Comparison of ENCODE assay signal across 8 mouse cellular contexts in the genomic region with DNA sequence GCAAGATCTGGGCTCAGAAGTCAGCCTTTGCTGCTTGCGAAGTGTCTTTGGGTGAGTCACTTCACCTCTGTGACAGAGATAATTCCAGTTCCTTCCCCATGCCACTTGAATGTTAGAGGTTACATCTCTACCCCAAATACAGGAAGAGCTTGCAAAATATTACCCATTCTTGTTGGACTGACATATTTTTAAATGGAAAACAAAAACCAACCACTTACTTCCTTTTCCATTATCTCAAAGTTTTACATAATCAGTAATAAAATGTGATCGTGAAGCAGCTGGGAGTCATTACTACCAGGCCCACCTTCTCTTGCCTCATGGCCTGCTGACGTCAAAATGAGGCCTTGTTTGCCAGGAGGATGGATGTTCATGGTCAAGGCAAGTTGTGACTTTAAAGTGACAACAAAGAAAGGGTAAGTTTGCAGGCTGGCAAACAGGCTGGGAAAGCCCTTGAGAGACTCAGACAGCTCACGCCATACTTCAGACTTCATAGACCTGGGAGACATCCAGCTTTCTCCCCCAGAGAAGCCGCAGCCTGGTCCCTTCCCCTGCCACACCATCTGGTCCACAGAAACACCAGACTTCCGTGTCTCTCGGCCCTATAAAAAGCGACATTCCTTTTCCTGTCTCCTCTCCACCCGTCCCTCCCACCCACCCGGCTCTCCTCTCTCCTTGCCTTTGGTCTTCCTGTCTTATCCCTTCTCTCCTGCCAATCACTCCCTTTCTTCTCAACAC. TPM values are rescaled to one million over a fixed set of nuclear protein-coding genes. Genes with fewer than 3 reads are reported as not detected.
DNase-seq lines count a peak whose midpoint lies in the region; ATAC-seq and TF ChIP-seq lines count a peak whose summit lies in the region.

No protein-coding gene starts in this region.

- no peaks in the 10 kb centered on the region for H3K9me3 ChIP-seq in intestine, embryonic 16.5 days (ENCODE audit: control insufficient read depth, low read length)
- no peaks in the 10 kb centered on the region for H3K9me3 ChIP-seq in limb, embryonic 13.5 days
- H3K9me3 ChIP-seq in midbrain, postnatal 0 days (ENCODE audit: low read length): no peaks in the 10 kb centered on the region

- no peaks in the 10 kb centered on the region for H3K27me3 ChIP-seq in cerebellum, adult 2 months (ENCODE audit: control insufficient read depth, insufficient read depth, low read length)
- H3K27me3 ChIP-seq in intestine, embryonic 16.5 days (replicated peaks; ENCODE audit: control insufficient read depth, insufficient read depth, low read length): no peaks in the 10 kb centered on the region
- H3K27me3 ChIP-seq in limb, embryonic 13.5 days: 0 out of 2 replicates have a peak, but pooled peaks cover 4% of the 10 kb centered on the region
- no peaks in the 10 kb centered on the region for H3K27me3 ChIP-seq in midbrain, postnatal 0 days (ENCODE audit: insufficient read depth, low read length)

- H3K36me3 ChIP-seq in intestine, embryonic 16.5 days (ENCODE audit: control insufficient read depth, insufficient read depth, low read length): no peaks in the 10 kb centered on the region
- no peaks in the 10 kb centered on the region for H3K36me3 ChIP-seq in limb, embryonic 13.5 days
- H3K36me3 ChIP-seq in midbrain, postnatal 0 days (ENCODE audit: insufficient read depth, low read length): no peaks in the 10 kb centered on the region

- WGBS in cerebellum, adult 2 months: 30% methylated on average over 10 of the region's 10 CpGs
- 35% methylated on average over 10 of the region's 10 CpGs for WGBS in intestine, embryonic 16.5 days
- WGBS in limb, embryonic 13.5 days: 30% methylated on average over 10 of the region's 10 CpGs
- WGBS in midbrain, postnatal 0 days: 53% methylated on average over 10 of the region's 10 CpGs

- peak overlapping the region; percentile 49 for H3K4me3 ChIP-seq in cerebellum, adult 2 months (replicated peaks; ENCODE audit: insufficient read depth, low read depth, low read length)
- 0 out of 2 replicates have a peak overlapping the region, but pooled peaks have one; percentile 14 for H3K4me3 ChIP-seq in intestine, embryonic 16.5 days (ENCODE audit: low read length)
- peak overlapping the region; percentile 12; the same call in 1 of the 2 replicates for H3K4me3 ChIP-seq in limb, embryonic 13.5 days
- peak overlapping the region; percentile 21; the same call in 1 of the 2 replicates for H3K4me3 ChIP-seq in midbrain, postnatal 0 days (ENCODE audit: low read depth, low read length)

- no peak for TF ChIP-seq CTCF in cerebellum, adult 2 months (IDR thresholded peaks at IDR 0.05; ENCODE audit: borderline replicate concordance, insufficient read depth, low read depth, low read length)
- no peak for TF ChIP-seq CTCF in midbrain, postnatal 0 days (IDR thresholded peaks at IDR 0.05)

- TF ChIP-seq POLR2A in cerebellum, adult 2 months (IDR thresholded peaks at IDR 0.05; ENCODE audit: borderline replicate concordance, insufficient read depth, low read length): no peak

- ATAC-seq in intestine, embryonic 16.5 days: peak; percentile 60
- ATAC-seq in limb, embryonic 13.5 days (ENCODE audit: low FRiP score, low read depth): peak; percentile 40; the same call in 1 of the 2 replicates
- no peak; the same call in none of the 2 replicates for ATAC-seq in midbrain, postnatal 0 days (ENCODE audit: low FRiP score)

- no peak overlapping the region for H3K9ac ChIP-seq in intestine, embryonic 16.5 days (ENCODE audit: low read depth, low read length)
- no peak overlapping the region for H3K9ac ChIP-seq in limb, embryonic 13.5 days
- no peak overlapping the region for H3K9ac ChIP-seq in midbrain, postnatal 0 days (replicated peaks; ENCODE audit: low read length, poor library complexity, severe bottlenecking)

- peak; percentile 28 to 79 for DNase-seq in adrenal gland, adult (ENCODE audit: inconsistent age in 2 of 2, low spot score in 1 of 2)
- DNase-seq in adrenal gland, postnatal 4 days (ENCODE audit: low spot score in 2 of 2): no peak
- DNase-seq in cerebellum, adult 2 months: peak in 1 of 2 experiments; percentile 29
- peak; percentile 64 to 76 for DNase-seq in frontal cortex, postnatal 36 days (ENCODE audit: low spot score in 2 of 2)
- no peak for DNase-seq in midbrain, postnatal 0 days (ENCODE audit: low spot score)
- DNase-seq in spleen, postnatal 4 days (ENCODE audit: low spot score in 2 of 2): no peak

- H3K4me2 ChIP-seq in intestine, embryonic 16.5 days (ENCODE audit: low read depth, low read length): peak overlapping the region; percentile 39
- H3K4me2 ChIP-seq in limb, embryonic 13.5 days (replicated peaks): peak overlapping the region; percentile 46
- H3K4me2 ChIP-seq in midbrain, postnatal 0 days (ENCODE audit: low read depth, low read length, poor library complexity, severe bottlenecking): peak overlapping the region; percentile 28

- H3K4me1 ChIP-seq in cerebellum, adult 2 months (ENCODE audit: control insufficient read depth, insufficient read depth, low read length): no peaks in the 10 kb centered on the region
- peaks cover 4% of the 10 kb centered on the region; the same call in 1 of the 2 replicates for H3K4me1 ChIP-seq in intestine, embryonic 16.5 days (ENCODE audit: control insufficient read depth, insufficient read depth, low read length)
- H3K4me1 ChIP-seq in limb, embryonic 13.5 days: no peaks in the 10 kb centered on the region
- no peaks in the 10 kb centered on the region for H3K4me1 ChIP-seq in midbrain, postnatal 0 days (ENCODE audit: insufficient read depth, low read length)

- H3K27ac ChIP-seq in cerebellum, adult 2 months (ENCODE audit: insufficient read depth, low read length): no peak overlapping the region
- H3K27ac ChIP-seq in intestine, embryonic 16.5 days (ENCODE audit: low read length): 0 out of 2 replicates have a peak overlapping the region, but pooled peaks have one; percentile 14
- no peak overlapping the region for H3K27ac ChIP-seq in limb, embryonic 13.5 days
- no peak overlapping the region for H3K27ac ChIP-seq in midbrain, postnatal 0 days (ENCODE audit: low read depth, low read length)

RNA-seq across cellular contexts. Expression of gene Msrb2, which starts 27.2 kb away (rescaled TPM):
- total RNA-seq in adrenal gland, postnatal 4 days (2021): 10 to 100 TPM; 20.7 to 22.4 TPM
- polyA plus RNA-seq in cerebellum, adult 2 months (2012; rRNA removed): 29.4 and 35.4 TPM in 2 replicates
- polyA plus RNA-seq in intestine, embryonic 16.5 days (2015; fragmentation: Nextera tagmentation; extraction: Ambion mirVana): 21.4 and 22.1 TPM in 2 replicates
- polyA plus RNA-seq in limb, embryonic 13.5 days (2015; fragmentation: Nextera tagmentation; extraction: Ambion mirVana): 28.4 and 29.0 TPM in 2 replicates
- 8.3 and 9.0 TPM in 2 replicates for total RNA-seq in midbrain, postnatal 0 days (2014; rRNA removed)
- polyA plus RNA-seq in midbrain, postnatal 0 days (2015; fragmentation: Nextera tagmentation; extraction: Ambion mirVana): 8.8 and 8.9 TPM in 2 replicates

Comparison
In these comparisons a context has a peak if more than half of its experiments do, and no peak if none do; other contexts are left out.
1. DNase-seq: peak in adrenal gland, adult (2 of 2) and frontal cortex, postnatal 36 days (2 of 2); none in adrenal gland, postnatal 4 days (0 of 2), midbrain, postnatal 0 days (single experiment) and spleen, postnatal 4 days (0 of 2).
2. Peak in every context shown above with its lines, with median percentiles within 50 percentile points of each other: H3K4me3 ChIP-seq and H3K4me2 ChIP-seq.